ENCODE assay signal across 8 mouse cellular contexts in genomic region chr14:122130111-122130797, GRCm38 (mm10). TPM values are rescaled to one million over a fixed set of nuclear protein-coding genes. Genes with fewer than 3 reads are reported as not detected.
DNase-seq lines count a peak whose midpoint lies in the region; ATAC-seq and TF ChIP-seq lines count a peak whose summit lies in the region.

No protein-coding gene starts in this region.

- no peak overlapping the region for H3K27ac ChIP-seq in kidney, embryonic 14.5 days (ENCODE audit: low read depth, low read length)
- no peak overlapping the region for H3K27ac ChIP-seq in liver, embryonic 13.5 days

- no peak overlapping the region for H3K9ac ChIP-seq in kidney, embryonic 14.5 days (ENCODE audit: low read depth, low read length)
- no peak overlapping the region for H3K9ac ChIP-seq in liver, embryonic 13.5 days

- H3K9me3 ChIP-seq in kidney, embryonic 14.5 days (ENCODE audit: control insufficient read depth, low read length), result no peaks in the 10 kb centered on the region
- H3K9me3 ChIP-seq in liver, embryonic 13.5 days (replicated peaks), result no peaks in the 10 kb centered on the region

- CTCF ChIA-PET in Patski (lab: Charles Lee), result interaction anchor here (0.7 to 3.5 kb wide), 17 partner anchors 10 to 202 kb away, joined by 3 to 22 read pairs (median 4); no protein-coding TSS in a partner anchor

- in situ Hi-C loops in Patski (cut with MboI; ENCODE audit: low pct_unique_long_range_greater_than_20kb), result no loop called here

- H3K4me2 ChIP-seq in kidney, embryonic 14.5 days (replicated peaks; ENCODE audit: low read depth, low read length), result no peak overlapping the region
- H3K4me2 ChIP-seq in liver, embryonic 13.5 days, result no peak overlapping the region

- DNase-seq in kidney, adult 11 months, result peak; percentile 34
- DNase-seq in 3T3-L1 (ENCODE audit: low read depth, low spot score), result peak; percentile 73
- no peak for DNase-seq in Patski (ENCODE audit: low read depth, low spot score)
- DNase-seq in liver, embryonic 13.5 days, result no peak
- no peak for DNase-seq in neural tube, embryonic 10.5 days (ENCODE audit: extremely low spot score, low spot score)
- no peak for DNase-seq in right cerebral cortex, postnatal 25 days

- ATAC-seq in kidney, embryonic 14.5 days (ENCODE audit: low FRiP score, low TSS enrichment), result no peak
- peak; percentile 78 for ATAC-seq in Patski
- ATAC-seq in liver, embryonic 13.5 days (ENCODE audit: low read depth), result 0 out of 2 replicates have a peak, but pooled peaks have one; percentile 43
- no peak for ATAC-seq in erythroid progenitor cell, adult 5-6 weeks (replicated peaks; ENCODE audit: low FRiP score, poor library complexity, severe bottlenecking)

- peaks cover 41% of the 10 kb centered on the region for H3K36me3 ChIP-seq in kidney, embryonic 14.5 days (ENCODE audit: control insufficient read depth, insufficient read depth, low read length)
- H3K36me3 ChIP-seq in liver, embryonic 13.5 days, result peaks cover 43% of the 10 kb centered on the region

- no peaks in the 10 kb centered on the region for H3K27me3 ChIP-seq in kidney, embryonic 14.5 days (ENCODE audit: control insufficient read depth, insufficient read depth, low read length)
- no peaks in the 10 kb centered on the region for H3K27me3 ChIP-seq in Patski
- no peaks in the 10 kb centered on the region for H3K27me3 ChIP-seq in liver, embryonic 13.5 days

- no peaks in the 10 kb centered on the region for H3K4me1 ChIP-seq in kidney, embryonic 14.5 days (ENCODE audit: control insufficient read depth, insufficient read depth, low read length)
- no peaks in the 10 kb centered on the region for H3K4me1 ChIP-seq in liver, embryonic 13.5 days (replicated peaks)

- H3K4me3 ChIP-seq in kidney, embryonic 14.5 days (ENCODE audit: low read length), result no peak overlapping the region
- H3K4me3 ChIP-seq in liver, embryonic 13.5 days (replicated peaks), result no peak overlapping the region

- POLR2A ChIA-PET in Patski (lab: Charles Lee), result interaction anchor here (0.5 kb wide), 1 partner anchor 71 kb away, joined by 3 read pairs; no protein-coding TSS in a partner anchor

- WGBS in kidney, embryonic 14.5 days, result 86% methylated on average over 5 of the region's 5 CpGs
- 72% methylated on average over 5 of the region's 5 CpGs for WGBS in liver, embryonic 13.5 days (ENCODE audit: insufficient replicate concordance)

- TF ChIP-seq CTCF in Patski (IDR thresholded peaks at IDR 0.05), result peak; percentile 46

RNA-seq across cellular contexts. Expression of gene Tm9sf2, which starts 23.4 kb away (rescaled TPM):
- 99.0 and 173 TPM in 2 replicates for polyA plus RNA-seq in kidney, embryonic 14.5 days (2014; fragmentation: Nextera tagmentation; extraction: Ambion mirVana)
- polyA plus RNA-seq in Patski (2021), result 181 TPM
- 77.9 and 99.1 TPM in 2 replicates for polyA plus RNA-seq in liver, embryonic 13.5 days (2015; fragmentation: Nextera tagmentation; extraction: Ambion mirVana)
- 45.8 and 62.5 TPM in 2 replicates for total RNA-seq in erythroid progenitor cell, adult 5-6 weeks (2015; ENCODE audit: low replicate concordance)
- 45.1 and 53.8 TPM in 2 replicates for total RNA-seq in erythroid progenitor cell, adult 5-6 weeks (2017; ENCODE audit: low replicate concordance)

RNA-seq across cellular contexts. Expression of gene Clybl, which starts 51.2 kb away (rescaled TPM):
- 29.0 and 30.3 TPM in 2 replicates for polyA plus RNA-seq in kidney, embryonic 14.5 days (2014; fragmentation: Nextera tagmentation; extraction: Ambion mirVana)
- 60.7 TPM for polyA plus RNA-seq in Patski (2021)
- 26.2 and 30.3 TPM in 2 replicates for polyA plus RNA-seq in liver, embryonic 13.5 days (2015; fragmentation: Nextera tagmentation; extraction: Ambion mirVana)
- total RNA-seq in erythroid progenitor cell, adult 5-6 weeks (2015; ENCODE audit: low replicate concordance), result 23.5 and 31.4 TPM in 2 replicates
- total RNA-seq in erythroid progenitor cell, adult 5-6 weeks (2017; ENCODE audit: low replicate concordance), result 13.9 and 15.2 TPM in 2 replicates

Comparison
In these comparisons a context has a peak if more than half of its experiments do, and no peak if none do; other contexts are left out.
1. DNase-seq: peak in kidney, adult 11 months (single experiment) and 3T3-L1 (single experiment); none in Patski (single experiment), liver, embryonic 13.5 days (single experiment), neural tube, embryonic 10.5 days (single experiment) and right cerebral cortex, postnatal 25 days (single experiment).
2. ATAC-seq: peak in Patski (single experiment) and liver, embryonic 13.5 days (single experiment); none in kidney, embryonic 14.5 days (single experiment) and erythroid progenitor cell, adult 5-6 weeks (single experiment).